Mouse (Mus musculus): ENCODE measurements around the gene Hoxc10.

Hoxc10 gene

DNA sequence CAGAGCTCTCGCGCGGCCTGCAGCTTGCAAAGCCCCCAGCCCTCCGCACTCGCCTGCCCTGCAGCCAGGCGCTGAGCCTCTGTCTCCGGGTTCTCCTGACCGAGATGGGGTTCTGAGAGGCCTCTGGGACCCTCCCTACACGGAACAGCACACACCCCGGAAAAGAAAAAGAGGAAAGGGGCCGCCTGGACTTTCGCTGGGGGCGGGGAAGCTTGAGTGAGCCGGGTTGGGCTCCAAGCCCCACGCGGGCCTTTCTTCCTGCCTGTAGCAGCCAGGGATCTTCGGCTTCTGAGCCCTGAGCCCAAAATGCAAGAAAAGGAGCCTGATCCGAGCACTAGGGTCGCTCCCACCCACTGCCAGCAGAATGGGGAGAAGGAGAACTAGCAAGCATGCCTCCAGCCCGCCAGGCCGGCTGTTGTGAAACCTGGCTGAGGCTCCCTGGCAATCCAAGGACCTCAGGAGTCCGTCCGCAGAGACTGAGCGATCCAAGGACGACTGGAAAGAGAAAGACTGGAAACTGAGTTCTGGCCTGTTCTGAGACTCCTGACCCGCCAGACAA is 45.4 kb downstream of the Hoxc10 start:
- DNase-seq (ENCODE audit: low read depth): no peak

DNA sequence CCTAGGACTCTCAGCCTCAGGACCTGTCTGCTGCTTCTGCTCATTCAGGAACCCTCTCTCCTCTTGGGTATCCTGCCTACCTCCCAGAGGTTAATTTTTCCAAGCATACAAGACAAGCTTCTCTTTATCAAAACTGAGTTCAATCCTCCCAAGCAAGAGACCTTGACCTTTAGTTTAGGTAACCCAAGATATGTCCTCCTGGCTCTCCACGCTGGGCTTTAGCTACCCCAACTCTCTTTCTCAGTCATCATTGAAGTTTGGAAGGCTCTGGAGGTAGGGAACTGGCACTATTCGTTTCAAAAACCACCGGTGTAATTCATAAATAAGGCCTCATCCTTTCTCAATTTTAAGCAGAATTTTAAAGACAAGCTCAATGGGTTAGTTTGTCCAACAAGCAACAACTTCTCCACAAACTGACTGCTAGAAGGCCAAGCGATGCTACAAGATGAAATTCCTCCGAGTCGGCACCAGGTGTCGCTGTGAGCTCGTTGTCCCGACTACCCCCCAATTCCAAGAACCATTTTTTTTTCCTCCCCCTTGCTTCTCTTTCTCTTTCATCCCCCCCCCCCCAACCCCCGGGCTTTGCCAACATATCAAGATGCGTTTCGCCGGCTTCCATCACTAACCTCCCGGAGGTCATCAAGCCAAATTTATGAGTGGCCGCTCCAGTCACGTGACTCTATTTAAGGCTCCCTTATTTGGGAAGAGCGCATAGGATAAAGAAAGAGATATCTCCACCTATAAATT is 46.8 kb downstream of the Hoxc10 start:
- peak; percentile 80 for DNase-seq (ENCODE audit: low read depth)

DNA sequence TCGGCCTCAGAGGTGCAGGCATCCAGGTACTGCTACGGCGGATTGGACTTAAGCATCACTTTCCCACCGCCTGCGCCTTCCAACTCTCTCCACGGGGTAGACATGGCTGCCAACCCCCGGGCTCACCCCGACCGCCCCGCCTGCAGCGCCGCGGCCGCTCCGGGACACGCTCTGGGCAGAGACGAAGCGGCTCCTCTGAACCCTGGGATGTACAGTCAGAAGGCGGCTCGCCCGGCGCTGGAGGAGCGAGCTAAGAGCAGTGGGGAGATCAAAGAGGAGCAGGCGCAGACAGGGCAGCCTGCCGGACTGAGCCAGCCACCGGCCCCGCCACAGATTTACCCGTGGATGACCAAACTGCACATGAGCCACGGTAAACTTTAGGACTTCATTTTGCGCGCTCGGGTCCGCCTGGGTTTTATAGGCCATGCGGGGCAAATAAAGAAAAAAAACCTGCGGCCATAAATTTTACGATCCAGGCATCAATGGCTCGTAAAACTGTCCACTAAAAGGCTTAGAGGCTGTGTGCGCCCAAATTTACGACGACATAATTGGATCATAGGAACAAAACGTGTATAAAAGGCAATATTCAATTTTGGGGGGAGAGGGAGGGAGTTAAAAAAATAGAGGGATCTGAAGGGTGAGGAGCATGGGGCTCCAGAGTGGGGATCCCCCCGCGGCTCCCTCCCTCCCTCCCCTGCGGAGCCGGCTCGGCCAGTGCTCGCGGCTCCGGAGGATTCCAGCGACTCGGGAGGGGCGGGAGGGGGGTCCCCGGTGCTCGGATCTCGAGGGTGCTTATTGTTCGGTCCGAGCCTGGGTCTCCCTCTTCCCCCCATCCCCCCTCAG is 47.8 kb downstream of the Hoxc10 start:
- DNase-seq (ENCODE audit: low read depth): peak; percentile 62

DNA sequence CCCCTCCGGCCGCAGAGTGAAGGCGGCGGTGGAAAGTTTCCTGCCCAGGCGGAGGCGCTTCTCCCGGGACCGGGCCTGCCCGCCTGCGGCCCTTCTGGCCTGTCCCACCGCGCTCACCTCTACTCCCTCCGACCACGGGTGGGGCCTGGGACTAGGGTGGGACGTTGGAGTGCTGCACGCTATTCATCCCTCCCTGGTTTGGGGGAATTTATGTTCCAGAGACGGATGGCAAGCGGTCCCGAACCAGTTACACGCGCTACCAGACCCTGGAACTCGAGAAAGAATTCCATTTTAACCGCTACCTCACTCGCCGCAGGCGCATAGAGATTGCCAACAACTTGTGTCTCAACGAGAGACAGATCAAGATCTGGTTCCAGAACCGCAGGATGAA is 48.4 kb downstream of the Hoxc10 start:
- peak; percentile 46 for DNase-seq (ENCODE audit: low read depth)

DNA sequence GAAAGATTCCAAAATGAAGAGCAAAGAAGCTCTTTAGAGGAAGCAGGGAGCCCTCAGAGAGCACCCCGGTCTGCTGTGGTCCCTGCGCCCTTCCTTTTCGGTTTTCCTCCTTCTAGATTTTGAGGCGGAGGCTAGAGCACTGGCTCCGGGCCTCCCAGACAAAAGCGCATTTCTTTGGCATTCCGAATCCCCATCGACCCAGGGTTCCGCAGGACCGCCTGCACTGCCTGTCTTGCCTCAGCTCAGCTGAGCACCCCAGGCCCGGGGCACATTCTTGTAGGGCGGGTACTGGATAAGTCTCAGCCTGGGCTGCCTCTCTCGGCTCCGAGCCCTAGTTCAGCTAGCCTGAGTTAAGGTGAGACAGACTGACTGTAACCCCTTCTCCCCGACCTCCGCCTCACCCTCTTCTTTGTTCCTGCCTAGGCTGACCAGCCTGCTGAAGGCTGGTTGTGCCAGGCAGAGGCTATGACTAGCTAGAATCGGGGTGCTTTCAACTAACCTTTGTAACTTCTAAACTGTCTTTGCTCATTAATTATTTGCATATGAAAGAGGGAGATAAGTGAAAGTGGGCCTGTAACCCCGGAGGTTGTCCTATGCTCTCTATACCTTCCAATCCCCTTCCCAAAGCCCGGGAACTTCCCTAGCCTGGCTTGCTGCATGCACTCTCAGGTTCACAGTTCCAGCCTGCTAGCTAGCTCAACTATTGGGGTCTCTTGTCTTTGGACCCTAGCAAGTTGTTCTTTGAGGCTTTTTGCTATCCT is 49.0 kb downstream of the Hoxc10 start:
- peak; percentile 49 for DNase-seq (ENCODE audit: low read depth)

DNA sequence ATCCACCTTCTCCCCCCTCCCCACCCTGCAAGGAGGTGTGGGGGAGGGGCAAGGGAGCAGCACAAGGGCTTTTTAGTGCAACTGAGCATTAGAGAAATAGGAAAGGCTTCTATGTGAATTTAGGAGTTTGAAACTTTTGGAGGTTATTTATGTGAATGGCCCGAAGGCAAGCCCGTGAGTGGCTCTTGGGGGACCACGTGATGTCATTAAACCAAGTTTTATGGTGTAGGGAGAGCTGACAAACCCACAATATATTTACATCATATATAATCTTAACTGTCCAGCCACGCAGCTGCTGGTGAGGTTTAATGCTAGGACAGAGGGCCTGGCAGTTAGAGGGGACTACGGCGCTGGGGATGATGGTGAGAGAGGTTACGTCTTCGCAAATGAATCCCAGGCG is 52.0 kb downstream of the Hoxc10 start, which contains the start of gene Hoxc4:
Hoxc4 (plus strand) TSS at position 299 of the 400 bp plus-strand sequence.
- DNase-seq (ENCODE audit: low read depth): no peak

DNA sequence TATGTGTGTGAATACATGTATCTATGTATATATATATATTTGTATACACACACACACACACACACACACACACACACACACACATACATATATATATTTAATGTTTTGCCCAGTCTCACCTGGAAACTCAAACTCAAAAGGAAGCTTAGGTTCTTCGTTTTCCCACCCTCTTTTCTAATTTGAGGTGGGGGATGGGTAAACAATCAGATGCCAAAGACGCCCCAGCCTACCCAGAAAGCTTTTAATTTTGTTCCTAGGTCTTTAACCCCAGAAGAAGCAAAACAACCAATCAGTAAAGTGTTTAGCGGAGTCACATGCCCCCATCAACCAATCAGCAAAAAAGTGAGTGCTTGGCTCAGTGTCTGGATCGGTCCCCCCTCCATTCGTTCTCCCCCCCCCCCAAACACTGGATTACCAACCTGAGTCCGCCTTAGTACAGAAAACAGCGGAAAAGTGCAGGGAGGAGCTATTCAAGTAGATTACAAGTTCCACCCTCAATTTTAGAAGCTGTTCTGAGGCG is 54.4 kb downstream of the Hoxc10 start:
- DNase-seq (ENCODE audit: low read depth): no peak

All from NIH3T3 (cell line).